Mouse (Mus musculus) left cerebral cortex, adult 11 months (tissue): ENCODE data around the gene Btaf1.

ENCODE experiments used
- DNase-seq: peaks from one replicate; pipeline ENCODE4 v3.0.0; 2022; ENCODE audit warnings: low spot score

Gene Btaf1

GRCm38 (mm10) chr19:36925671-36926552, at the start of gene Btaf1:
Gene Btaf1, plus strand, starts transcription at chr19:36926079.
- DNase-seq = peak; percentile 65

- no peak for DNase-seq
These were observed 48.5 kb upstream of the Btaf1 start for GRCm38 (mm10) chr19:36877329-36877728.

GRCm38 (mm10) chr19:36878743-36879495, 47.0 kb upstream of the Btaf1 start:
- DNase-seq = no peak

- DNase-seq = no peak
These were observed 42.8 kb upstream of the Btaf1 start for GRCm38 (mm10) chr19:36883119-36883518.

GRCm38 (mm10) chr19:36886316-36886715, 39.6 kb upstream of the Btaf1 start:
- no peak for DNase-seq

- DNase-seq = no peak
These were observed 38.2 kb upstream of the Btaf1 start for GRCm38 (mm10) chr19:36887706-36888105.

GRCm38 (mm10) chr19:36891746-36892145, 34.1 kb upstream of the Btaf1 start:
- DNase-seq = no peak

GRCm38 (mm10) chr19:36896791-36897569, 28.9 kb upstream of the Btaf1 start:
- DNase-seq = no peak

GRCm38 (mm10) chr19:36897778-36898177, 28.1 kb upstream of the Btaf1 start:
- no peak for DNase-seq

- no peak for DNase-seq
These were observed 22.5 kb upstream of the Btaf1 start for GRCm38 (mm10) chr19:36903377-36903776.

- no peak for DNase-seq
These were observed 21.5 kb upstream of the Btaf1 start for GRCm38 (mm10) chr19:36904211-36905007.

- DNase-seq = no peak
These were observed 16.7 kb upstream of the Btaf1 start for GRCm38 (mm10) chr19:36909150-36909549.

- DNase-seq = no peak
These were observed 16.1 kb upstream of the Btaf1 start for GRCm38 (mm10) chr19:36909676-36910292.

- peak; percentile 52 for DNase-seq
These were observed 15.3 kb upstream of the Btaf1 start for GRCm38 (mm10) chr19:36910424-36911045.

GRCm38 (mm10) chr19:36913064-36913463, 12.8 kb upstream of the Btaf1 start:
- no peak for DNase-seq

- DNase-seq = no peak
These were observed 9.7 kb upstream of the Btaf1 start for GRCm38 (mm10) chr19:36916206-36916605.

GRCm38 (mm10) chr19:36916876-36917389, 8.9 kb upstream of the Btaf1 start:
- no peak for DNase-seq

GRCm38 (mm10) chr19:36918441-36919301, 7.2 kb upstream of the Btaf1 start:
- peak; percentile 62 for DNase-seq

GRCm38 (mm10) chr19:36919466-36919865, 6.4 kb upstream of the Btaf1 start, which contains the start of gene Fgfbp3:
Gene Fgfbp3, minus strand, starts transcription at chr19:36919615.
- DNase-seq = no peak
